Mouse (Mus musculus) kidney, postnatal 10 days (tissue): ENCODE results near the gene Gm28710.

ENCODE experiments used
- DNase-seq: peaks from one replicate; pipeline ENCODE4 v3.0.0; 2021; ENCODE audit warnings: mixed read lengths

Gm28710 gene

GRCm38 (mm10) chr5:16791243-16791860, at the start of gene Gm28710:
Gm28710 (plus strand) TSS chr5:16791810.
- DNase-seq: no peak

GRCm38 (mm10) chr5:16777176-16777575, 14.4 kb upstream of the Gm28710 start:
- no peak for DNase-seq

- no peak for DNase-seq
These were observed 12.9 kb upstream of the Gm28710 start for GRCm38 (mm10) chr5:16778610-16779172.

GRCm38 (mm10) chr5:16785627-16786026, 6.0 kb upstream of the Gm28710 start:
- DNase-seq: no peak

GRCm38 (mm10) chr5:16794972-16795371, 3.4 kb downstream of the Gm28710 start:
- no peak for DNase-seq

- no peak for DNase-seq
These were observed 11.1 kb downstream of the Gm28710 start for GRCm38 (mm10) chr5:16802726-16803125.

- no peak for DNase-seq
These were observed 47.4 kb downstream of the Gm28710 start for GRCm38 (mm10) chr5:16838991-16839390.

GRCm38 (mm10) chr5:16869309-16869915, 77.8 kb downstream of the Gm28710 start:
- DNase-seq: peak; percentile 72

- DNase-seq: peak; percentile 14
These were observed 102.6 kb downstream of the Gm28710 start for GRCm38 (mm10) chr5:16894161-16894560.

- no peak for DNase-seq
These were observed 128.2 kb downstream of the Gm28710 start for GRCm38 (mm10) chr5:16919791-16920190.

GRCm38 (mm10) chr5:16922473-16922872, 130.9 kb downstream of the Gm28710 start:
- no peak for DNase-seq
